Mouse (Mus musculus) heart, adult 8-10 months (tissue): ENCODE measurements at regions not wholly inside any gene's neighbourhood (a gene's known extent, or its start where the extent isn't known, plus 50 kb on each side); places are given as distances from the start of the nearest gene placed in this dataset.

Source experiments
- DNase-seq: peaks from one replicate; pipeline ENCODE4 v3.0.0; 2022; ENCODE audit warnings: low spot score

GRCm38 (mm10) chr12:39729255-39729654 lies 308.6 kb downstream of the Arl4a start:
- no peak for DNase-seq

GRCm38 (mm10) chr12:39724172-39724571 lies 313.7 kb downstream of the Arl4a start:
- no peak for DNase-seq

DNA sequence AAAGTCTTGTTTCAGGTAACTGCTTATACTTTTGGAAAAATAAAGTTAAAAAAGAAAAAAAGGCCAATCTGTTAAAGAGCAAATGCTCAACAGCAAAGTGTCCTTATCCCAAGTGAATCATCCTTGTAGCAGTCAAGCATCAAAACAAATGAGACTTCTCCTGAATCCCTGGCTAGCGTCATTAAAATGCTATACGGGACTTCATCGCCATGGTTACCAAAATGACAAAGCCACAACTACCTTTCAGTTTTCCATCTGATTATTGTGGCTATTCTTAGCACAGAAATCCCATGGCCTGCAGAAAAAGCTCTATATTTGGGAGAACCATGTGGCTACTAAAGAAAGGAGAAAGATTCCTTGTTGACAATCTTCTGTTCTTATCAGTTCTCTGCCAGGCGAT lies 322.7 kb downstream of the Arl4a start:
- no peak for DNase-seq

GRCm38 (mm10) chr12:39714169-39714794 lies 323.5 kb downstream of the Arl4a start:
- DNase-seq, result no peak

- DNase-seq, result no peak
These were observed 326.0 kb downstream of the Arl4a start for GRCm38 (mm10) chr12:39711807-39712206.

DNA sequence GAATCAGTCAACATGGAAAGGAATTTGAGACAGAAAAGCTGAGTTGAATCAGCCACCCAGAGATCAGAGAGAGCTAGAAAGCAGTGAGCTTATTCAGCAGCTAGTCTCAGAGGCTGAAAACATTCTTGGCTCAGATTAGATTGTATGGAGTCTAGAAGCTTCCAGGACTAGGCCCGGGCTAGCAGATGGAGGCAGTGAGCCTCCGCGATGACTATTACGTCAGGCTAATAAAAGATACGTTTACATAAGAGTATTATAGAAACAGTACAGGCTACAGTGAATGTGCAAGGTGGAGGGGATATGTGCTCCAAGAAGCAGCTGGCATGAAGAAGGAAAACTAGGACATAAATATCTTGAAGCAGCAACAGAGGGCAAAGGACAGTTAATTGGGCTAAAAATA lies 328.0 kb downstream of the Arl4a start:
- DNase-seq, result no peak

GRCm38 (mm10) chr12:39697182-39697581 lies 340.6 kb downstream of the Arl4a start:
- DNase-seq, result no peak

DNA sequence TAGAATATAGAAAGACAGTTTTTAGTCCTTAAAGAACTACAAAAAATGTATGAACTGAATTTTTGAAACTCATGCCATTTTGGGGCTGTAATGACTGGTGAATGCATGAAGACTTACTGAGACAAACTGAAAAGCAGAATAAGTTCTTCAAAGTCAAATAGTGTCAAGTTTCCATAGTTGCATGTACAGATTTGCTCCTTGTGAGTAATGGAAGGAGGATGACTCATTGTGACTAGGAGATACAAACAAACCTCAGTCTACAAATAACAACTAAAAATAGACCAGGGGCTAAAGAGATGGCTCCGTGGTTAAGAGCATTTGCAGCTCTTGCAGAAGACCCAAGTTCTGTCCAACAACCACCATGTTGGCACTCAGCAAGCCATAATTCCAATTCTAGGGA lies 342.5 kb downstream of the Arl4a start:
- no peak for DNase-seq

- no peak for DNase-seq
These were observed 345.8 kb downstream of the Arl4a start for GRCm38 (mm10) chr12:39692043-39692442.

GRCm38 (mm10) chr12:39685399-39685798 lies 352.4 kb downstream of the Arl4a start:
- no peak for DNase-seq

DNA sequence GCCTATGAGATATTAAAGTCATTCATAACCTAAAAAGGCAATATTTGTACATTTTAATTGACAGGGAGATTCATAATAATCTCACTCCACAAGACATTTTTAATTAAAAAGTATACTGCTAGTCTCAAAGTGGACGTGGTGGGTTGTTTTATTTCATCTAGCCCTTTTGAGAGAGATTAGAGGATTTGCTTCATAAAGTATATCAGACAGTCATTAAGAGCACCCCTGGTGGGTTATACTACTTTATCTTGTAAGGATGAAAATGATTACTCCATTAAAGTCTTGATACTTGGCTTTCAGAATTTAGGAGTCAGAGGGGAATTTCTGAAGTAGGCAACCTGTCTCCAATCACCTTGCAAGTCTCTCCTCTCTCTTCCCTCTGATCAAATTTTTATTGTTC lies 355.7 kb downstream of the Arl4a start:
- DNase-seq, result no peak

DNA sequence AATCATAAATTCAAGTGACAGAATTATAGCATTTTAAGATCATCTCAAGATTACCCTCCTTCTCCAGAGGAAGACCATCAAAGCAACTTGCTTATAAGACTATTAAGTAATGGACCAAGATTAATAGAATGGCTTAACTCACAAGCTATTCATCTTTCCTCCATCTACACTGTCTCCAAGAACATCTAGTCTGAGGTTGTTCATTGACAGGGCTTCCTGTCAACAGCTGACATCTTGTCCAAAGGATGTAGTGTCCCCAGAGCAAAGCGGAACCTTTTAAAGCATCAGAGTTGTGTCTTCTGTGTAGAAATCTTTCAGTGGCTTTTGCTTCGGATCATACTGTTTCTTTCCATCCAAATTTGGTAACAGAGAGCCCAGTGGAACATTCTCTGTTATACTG lies 362.2 kb downstream of the Arl4a start:
- no peak for DNase-seq

DNA sequence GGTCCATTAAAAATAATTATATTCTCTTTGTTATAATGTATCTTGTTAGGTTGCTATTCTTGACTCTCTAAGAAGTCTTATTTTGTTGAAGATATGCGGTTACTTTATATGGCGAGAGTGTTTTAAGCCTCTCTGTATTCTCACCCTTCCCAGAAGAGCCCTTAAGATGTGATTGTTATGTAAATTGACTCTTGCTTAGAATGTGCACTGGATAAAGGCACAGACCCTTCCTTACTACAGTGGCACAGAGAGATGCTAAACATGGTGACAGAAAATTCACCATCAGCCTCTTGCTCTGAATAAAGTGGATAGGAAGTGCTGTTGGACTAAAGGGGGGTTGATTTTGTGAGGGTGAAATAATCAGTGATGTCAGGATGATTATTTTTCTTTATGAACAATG lies 370.1 kb downstream of the Arl4a start:
- no peak for DNase-seq

DNA sequence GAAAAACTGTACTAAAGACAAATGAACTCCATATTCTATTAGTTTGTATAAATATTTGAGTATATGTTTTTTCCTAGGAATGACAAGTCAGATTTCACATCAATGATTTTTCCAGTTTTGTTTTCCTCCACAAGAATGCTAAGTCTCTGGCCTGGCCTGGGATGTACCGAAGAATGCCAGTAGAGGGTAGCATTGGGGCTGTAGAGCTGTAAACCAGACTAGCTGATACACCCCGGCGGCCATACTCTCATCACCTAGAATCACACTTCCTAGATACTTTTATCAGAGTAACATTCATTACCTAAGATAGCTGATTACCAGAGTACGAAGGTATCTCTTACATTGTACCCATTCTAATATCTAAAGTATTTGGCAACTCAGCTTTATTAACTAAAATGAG lies 372.4 kb downstream of the Arl4a start:
- peak; percentile 30 for DNase-seq

GRCm38 (mm10) chr12:39660420-39660819 lies 377.4 kb downstream of the Arl4a start:
- DNase-seq, result no peak

DNA sequence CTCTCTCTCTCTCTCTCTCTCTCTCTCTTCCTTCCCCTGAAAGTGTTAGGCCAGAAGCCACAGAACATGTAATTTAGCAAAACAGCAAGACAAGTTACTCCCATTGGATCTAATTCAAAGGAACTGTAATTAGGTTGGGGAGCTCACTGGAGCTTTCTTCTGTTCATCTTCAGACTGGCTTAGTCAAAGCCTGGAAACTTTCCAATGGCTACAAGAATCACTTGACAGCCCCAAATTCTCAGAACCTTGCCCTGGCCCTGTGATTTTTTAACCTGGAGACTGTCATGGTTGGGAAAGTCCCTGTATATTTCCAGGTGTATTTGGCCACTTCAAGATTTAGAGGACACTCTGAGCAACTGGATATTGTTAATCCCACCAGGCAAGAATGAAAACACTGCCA lies 381.2 kb downstream of the Arl4a start:
- DNase-seq, result no peak

DNA sequence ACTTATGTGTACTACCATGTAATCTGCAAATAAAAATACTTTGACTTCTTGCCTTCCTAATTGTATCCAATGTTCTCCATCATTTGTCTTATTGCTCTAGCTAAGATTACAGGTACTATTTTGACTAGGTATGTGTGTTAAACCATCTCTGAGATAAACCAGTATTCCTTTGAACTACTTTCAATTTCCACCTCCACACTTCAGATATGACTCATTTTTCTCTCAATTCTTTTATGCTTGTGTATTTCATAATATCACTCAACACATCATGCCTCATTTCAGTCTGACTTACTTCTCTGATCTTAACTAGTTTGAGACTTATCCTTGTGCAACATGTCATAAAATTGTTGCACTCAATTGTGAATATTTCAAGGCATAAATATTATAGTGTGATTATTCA lies 388.9 kb downstream of the Arl4a start:
- no peak for DNase-seq

DNA sequence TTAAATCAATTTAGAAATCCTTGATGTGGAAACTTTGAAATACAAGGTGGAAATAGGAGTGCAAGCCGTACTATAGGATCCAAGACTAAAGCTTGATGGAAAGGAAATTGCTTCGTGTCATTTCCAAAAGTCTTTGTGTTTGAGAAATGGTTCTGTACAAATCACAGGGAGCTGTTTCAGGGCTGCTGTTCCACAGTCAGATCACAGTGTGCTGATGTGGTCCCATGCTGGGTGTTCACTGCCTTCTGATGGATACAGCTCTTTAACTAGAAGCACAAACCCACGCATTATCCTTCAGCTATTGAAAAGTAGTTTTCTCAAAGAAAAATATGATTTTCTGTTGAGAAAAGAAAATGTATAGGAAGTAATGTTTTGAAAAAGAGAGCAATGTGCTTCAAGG lies 391.3 kb downstream of the Arl4a start:
- DNase-seq, result no peak

DNA sequence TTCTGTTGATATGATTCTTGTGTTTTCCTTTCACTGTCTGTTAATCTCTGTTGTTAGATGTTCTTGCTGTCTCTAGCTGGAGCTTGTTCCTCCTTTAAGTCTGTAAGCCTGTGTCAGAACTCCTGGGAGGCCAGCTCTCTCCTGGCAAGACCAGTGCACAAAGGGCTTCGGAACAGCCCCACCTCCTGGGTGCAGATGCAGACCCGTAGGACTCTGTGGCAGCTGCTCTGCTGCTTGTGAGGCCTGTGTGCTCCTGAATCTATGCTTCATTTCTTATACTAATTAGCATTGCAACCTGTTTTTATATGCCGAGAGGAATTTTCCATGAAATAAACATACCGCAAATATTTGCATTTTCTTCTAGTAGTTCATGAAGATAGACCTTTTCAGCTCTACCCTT lies 392.2 kb downstream of the Arl4a start:
- no peak for DNase-seq

- DNase-seq, result no peak
These were observed 398.6 kb downstream of the Arl4a start for GRCm38 (mm10) chr12:39639246-39639645.

GRCm38 (mm10) chr12:39634337-39634736 lies 403.5 kb downstream of the Arl4a start:
- no peak for DNase-seq

- no peak for DNase-seq
These were observed 416.6 kb downstream of the Arl4a start for GRCm38 (mm10) chr12:39621266-39621665.

DNA sequence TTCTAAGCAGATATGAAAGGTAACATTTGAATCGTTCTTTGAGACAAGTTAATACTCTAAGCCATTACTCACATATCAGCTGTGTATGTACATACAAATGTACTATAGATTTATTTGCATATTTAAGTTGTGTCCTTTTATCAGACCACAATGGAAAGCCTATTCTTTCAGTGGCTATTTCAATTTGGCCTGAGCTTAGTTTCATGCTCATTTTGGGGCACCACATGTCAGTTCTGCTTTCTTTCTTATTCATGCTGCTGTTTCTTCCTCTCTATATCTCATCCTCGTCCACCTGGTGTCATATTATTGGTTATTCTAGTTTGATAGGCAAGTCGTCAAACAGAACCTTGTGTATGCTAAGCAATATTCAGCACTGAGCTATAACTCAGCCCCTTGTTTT lies 432.5 kb downstream of the Arl4a start:
- no peak for DNase-seq

- no peak for DNase-seq
These were observed 433.1 kb downstream of the Arl4a start for GRCm38 (mm10) chr12:39604723-39605122.
